Mouse (Mus musculus) MEL (cell line): ENCODE measurements at regions not wholly inside any gene's neighbourhood (a gene's known extent, or its start where the extent isn't known, plus 50 kb on each side); places are given as distances from the start of the nearest gene placed in this dataset.

Experiments used
- DNase-seq: peaks from one replicate; pipeline ENCODE4 v3.0.0; 2011; ENCODE audit warnings: low read depth, low spot score
- H3K27ac ChIP-seq: 2 replicates; pipeline ENCODE4 v1.5.1; 2012; ENCODE audit warnings: low read depth, mild to moderate bottlenecking, control low read depth, low read length, moderate library complexity; ENCODE audit not compliant: control insufficient read depth
- H3K27me3 ChIP-seq, 2 experiments: fragments of 150-350 bp in 1 of 2; sonication (generic) in 1 of 2; 2 replicates each; pipeline ENCODE4 v1.6.1; 2012; ENCODE audit warnings: low read length in 2 of 2, mild to moderate bottlenecking in 2 of 2, improper control_type of control experiment in 1 of 2, moderate library complexity in 1 of 2; ENCODE audit not compliant: insufficient read depth in 2 of 2, control insufficient read depth in 1 of 2
- H3K36me3 ChIP-seq, 2 experiments: 2 replicates each; pipeline ENCODE4 v1.6.1; 2012 to 2014; ENCODE audit warnings: low read length in 2 of 2, improper control_type of control experiment in 1 of 2, inconsistent platforms in 1 of 2, mild to moderate bottlenecking in 1 of 2; ENCODE audit not compliant: insufficient read depth in 2 of 2, control insufficient read depth in 1 of 2
- H3K4me1 ChIP-seq, 2 experiments: fragments of 150-350 bp in 1 of 2; sonication (generic) in 1 of 2; 2 replicates each; pipeline ENCODE4 v1.6.1; 2012; ENCODE audit warnings: low read length in 2 of 2, improper control_type of control experiment in 1 of 2, mild to moderate bottlenecking in 1 of 2; ENCODE audit not compliant: insufficient read depth in 2 of 2, control insufficient read depth in 1 of 2
- H3K4me3 ChIP-seq, 2 experiments: fragments of 150-350 bp in 1 of 2; sonication (generic) in 1 of 2; 2 replicates each; pipeline ENCODE4 v1.5.1; 2012; ENCODE audit warnings: low read depth in 2 of 2, low read length in 2 of 2, mild to moderate bottlenecking in 2 of 2, moderate library complexity in 2 of 2, control low read depth in 1 of 2, improper control_type of control experiment in 1 of 2; ENCODE audit not compliant: control insufficient read depth in 1 of 2, insufficient read depth in 1 of 2
- H3K79me2 ChIP-seq: 2 replicates; pipeline ENCODE4 v1.6.1; 2012; ENCODE audit warnings: mild to moderate bottlenecking, low read length, moderate library complexity; ENCODE audit not compliant: control insufficient read depth, poor library complexity, insufficient read depth
- H3K9ac ChIP-seq: 2 replicates; pipeline ENCODE4 v1.6.1; 2012; ENCODE audit warnings: low read depth, mild to moderate bottlenecking, control low read depth, low read length, moderate library complexity; ENCODE audit not compliant: control insufficient read depth, poor library complexity, severe bottlenecking
- H3K9me3 ChIP-seq: fragments of 150-350 bp; sonication (generic); replicated peaks from 2 replicates; pipeline ENCODE4 v1.6.1; 2012; ENCODE audit warnings: mild to moderate bottlenecking, low read length, improper control_type of control experiment, moderate library complexity; ENCODE audit not compliant: insufficient read depth
- CHD2 ChIP-seq: IDR thresholded peaks from 2 replicates; pipeline ENCODE4 v1.6.1; 2011; ENCODE audit warnings: low read length, improper control_type of control experiment
- CTCF ChIP-seq, 3 experiments: IDR thresholded peaks in 2 of 3; conservative IDR thresholded peaks in 1 of 3; 2 replicates each; pipeline ENCODE4 v1.5.1; 2011 to 2012; ENCODE audit warnings: low read length in 3 of 3, low read depth in 2 of 3, mild to moderate bottlenecking in 2 of 3, improper control_type of control experiment in 1 of 3, inconsistent platforms in 1 of 3, mixed read lengths in 1 of 3, moderate library complexity in 1 of 3; ENCODE audit not compliant: control insufficient read depth in 1 of 3, insufficient read depth in 1 of 3, poor library complexity in 1 of 3, severe bottlenecking in 1 of 3
- E2F4 ChIP-seq: IDR thresholded peaks from 2 replicates; pipeline ENCODE4 v1.6.1; 2011; ENCODE audit warnings: low read depth, low read length, improper control_type of control experiment, borderline replicate concordance
- ELF1 ChIP-seq: IDR thresholded peaks from 2 replicates; pipeline ENCODE4 v1.6.1; 2014; ENCODE audit warnings: low read depth, mild to moderate bottlenecking, inconsistent platforms, low read length, improper control_type of control experiment, moderate library complexity
- EP300 ChIP-seq, 2 experiments: IDR thresholded peaks; 2 replicates each; pipeline ENCODE4 v1.6.1; 2011; ENCODE audit warnings: improper control_type of control experiment in 2 of 2, low read length in 2 of 2, low read depth in 1 of 2, mild to moderate bottlenecking in 1 of 2
- ETS1 ChIP-seq: IDR thresholded peaks from 2 replicates; pipeline ENCODE4 v1.6.1; 2012; ENCODE audit warnings: low read depth, mild to moderate bottlenecking, inconsistent platforms, low read length, improper control_type of control experiment, moderate library complexity
- GABPA ChIP-seq: IDR thresholded peaks from 2 replicates; pipeline ENCODE4 v1.6.1; 2012; ENCODE audit warnings: low read depth, mild to moderate bottlenecking, inconsistent platforms, low read length, improper control_type of control experiment, moderate library complexity
- GATA1 ChIP-seq: IDR thresholded peaks from 2 replicates; pipeline ENCODE4 v1.6.1; 2011; ENCODE audit warnings: low read depth, low read length, improper control_type of control experiment
- JUND ChIP-seq: IDR thresholded peaks from 2 replicates; pipeline ENCODE4 v1.6.1; 2011; ENCODE audit warnings: low read depth, mild to moderate bottlenecking, improper control_type of control experiment, low read length
- MAX ChIP-seq: IDR thresholded peaks from 2 replicates; pipeline ENCODE4 v1.6.1; 2011; ENCODE audit warnings: low read length, improper control_type of control experiment
- MAZ ChIP-seq: IDR thresholded peaks from 2 replicates; pipeline ENCODE4 v1.6.1; 2012; ENCODE audit warnings: low read depth, mild to moderate bottlenecking, inconsistent platforms, low read length, improper control_type of control experiment
- MEF2A ChIP-seq: IDR thresholded peaks from 2 replicates; pipeline ENCODE4 v1.6.1; 2014; ENCODE audit warnings: low read depth, mild to moderate bottlenecking, inconsistent platforms, low read length, improper control_type of control experiment; ENCODE audit not compliant: poor library complexity, insufficient replicate concordance, severe bottlenecking; ENCODE audit errors: extremely low read depth
- MXI1 ChIP-seq: IDR thresholded peaks from 2 replicates; pipeline ENCODE4 v1.6.1; 2011; ENCODE audit warnings: mild to moderate bottlenecking, low read depth, low read length, improper control_type of control experiment
- MYC ChIP-seq: IDR thresholded peaks from 2 replicates; pipeline ENCODE4 v1.6.1; 2011; ENCODE audit warnings: low read depth, mild to moderate bottlenecking, low read length, improper control_type of control experiment, moderate library complexity
- NELFE ChIP-seq: IDR thresholded peaks from 2 replicates; pipeline ENCODE4 v1.6.1; 2011; ENCODE audit warnings: low read depth, low read length, improper control_type of control experiment
- NRF1 ChIP-seq: IDR thresholded peaks from 2 replicates; pipeline ENCODE4 v1.6.1; 2014; ENCODE audit warnings: low read depth, mild to moderate bottlenecking, inconsistent platforms, low read length, improper control_type of control experiment, moderate library complexity; ENCODE audit not compliant: poor library complexity, insufficient read depth, severe bottlenecking
- RCOR1 ChIP-seq: IDR thresholded peaks from 2 replicates; pipeline ENCODE4 v1.6.1; 2012; ENCODE audit warnings: low read depth, mild to moderate bottlenecking, inconsistent platforms, low read length, improper control_type of control experiment
- SIN3A ChIP-seq: IDR thresholded peaks from 2 replicates; pipeline ENCODE4 v1.6.1; 2012; ENCODE audit warnings: low read length, improper control_type of control experiment, inconsistent platforms
- SMC3 ChIP-seq: IDR thresholded peaks from 2 replicates; pipeline ENCODE4 v1.6.1; 2011; ENCODE audit warnings: low read depth, low read length, improper control_type of control experiment
- TAL1 ChIP-seq: IDR thresholded peaks from 2 replicates; pipeline ENCODE4 v1.6.1; 2012; ENCODE audit warnings: mild to moderate bottlenecking, inconsistent platforms, low read length, moderate library complexity, mixed read lengths
- TCF12 ChIP-seq: IDR thresholded peaks from 2 replicates; pipeline ENCODE4 v1.6.1; 2014; ENCODE audit warnings: low read depth, mild to moderate bottlenecking, inconsistent platforms, low read length, improper control_type of control experiment, moderate library complexity
- USF1 ChIP-seq: IDR thresholded peaks from 2 replicates; pipeline ENCODE4 v1.6.1; 2014; ENCODE audit warnings: low read depth, mild to moderate bottlenecking, inconsistent platforms, low read length, improper control_type of control experiment, moderate library complexity
- ZC3H11A ChIP-seq: IDR thresholded peaks from 2 replicates; pipeline ENCODE4 v1.6.1; 2012; ENCODE audit warnings: low read depth, mild to moderate bottlenecking, inconsistent platforms, low read length, improper control_type of control experiment

DNA sequence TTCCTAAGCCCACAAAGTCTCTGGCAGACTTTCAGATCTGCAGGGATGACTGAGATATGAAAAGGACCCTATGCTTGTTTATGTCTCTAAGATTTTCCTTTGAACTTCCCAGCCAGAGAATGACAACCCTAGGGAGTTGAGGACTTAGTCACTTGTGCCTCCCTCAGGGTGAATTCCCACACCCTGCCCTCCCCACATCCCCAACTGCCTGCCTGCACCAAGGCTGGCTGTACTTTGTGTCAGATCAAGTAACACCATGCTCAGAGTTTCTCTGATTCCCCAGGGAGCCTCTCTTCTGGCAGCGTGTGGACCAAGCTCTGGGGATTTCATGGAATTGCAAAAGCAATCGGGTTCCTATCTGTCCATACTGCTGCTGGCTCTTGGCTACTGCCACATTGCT lies 659.9 kb downstream of the Ets1 start:
- Histone ChIP-seq H3K9me3 (no peaks in the 10 kb centered on the region), H3K79me2 (no peaks in the 10 kb centered on the region), H3K27ac (no peak overlapping the region), H3K27me3 (no peaks in the 10 kb centered on the region), H3K9ac (no peak overlapping the region), H3K36me3 (no peaks in the 10 kb centered on the region), H3K4me3 (no peak overlapping the region), H3K4me1 (no peaks in the 10 kb centered on the region)
- no peak for DNase-seq
- no peak for TF ChIP-seq MAZ
- no peak for TF ChIP-seq MYC
- TF ChIP-seq GABPA = no peak
- TF ChIP-seq E2F4 = no peak
- TF ChIP-seq MEF2A = no peak
- no peak for TF ChIP-seq RCOR1
- no peak for TF ChIP-seq SMC3
- no peak for TF ChIP-seq USF1
- TF ChIP-seq NELFE = no peak
- no peak for TF ChIP-seq MXI1
- TF ChIP-seq CHD2 = no peak
- no peak for TF ChIP-seq ELF1

DNA sequence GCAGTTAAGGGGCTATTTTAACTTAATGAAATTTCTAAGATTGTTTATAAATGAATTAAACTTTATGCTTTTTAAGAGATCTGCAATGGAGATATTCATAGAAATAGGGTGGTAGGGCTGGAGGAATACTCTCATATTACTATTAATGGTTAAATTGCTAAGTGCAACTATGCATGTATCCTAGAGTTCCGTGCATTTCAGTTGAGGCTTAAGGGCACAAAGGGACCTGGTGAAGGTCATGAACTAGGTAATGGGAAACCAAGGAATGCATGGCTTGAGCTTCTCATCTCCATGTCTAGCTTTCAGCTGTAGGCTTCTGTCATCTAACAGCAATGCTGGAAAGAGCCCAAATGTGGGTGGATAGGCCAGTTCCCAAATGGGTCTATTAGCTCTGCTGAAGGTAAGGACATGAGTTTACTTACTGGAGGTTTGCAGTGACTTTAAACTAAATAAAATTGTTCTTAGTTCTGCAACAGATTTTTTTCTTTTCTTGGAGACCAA lies 683.6 kb downstream of the Ets1 start:
- Histone ChIP-seq H3K27ac (no peak overlapping the region), H3K36me3 (no peaks in the 10 kb centered on the region), H3K79me2 (no peaks in the 10 kb centered on the region), H3K9ac (no peak overlapping the region), H3K4me3 (no peak overlapping the region), H3K27me3 (no peaks in the 10 kb centered on the region), H3K9me3 (no peaks in the 10 kb centered on the region), H3K4me1 (no peaks in the 10 kb centered on the region)
- TF ChIP-seq NELFE (no peak), JUND (no peak), ETS1 (no peak), ELF1 (no peak), RCOR1 (no peak), NRF1 (no peak), CTCF (IDR thresholded peaks at IDR 0.05 in 2 of 3, conservative IDR thresholded peaks at IDR 0.05 in 1 of 3; ENCODE audit: control insufficient read depth in 1 of 3, insufficient read depth in 1 of 3, low read depth in 2 of 3, low read length in 3 of 3, poor library complexity in 1 of 3, severe bottlenecking in 1 of 3) (no peak), ZC3H11A (no peak), GATA1 (no peak), TAL1 (no peak), EP300 (IDR thresholded peaks at IDR 0.05; ENCODE audit: low read depth in 1 of 2, low read length in 2 of 2) (no peak), MAX (no peak), TCF12 (no peak), SIN3A (no peak)
- no peak for DNase-seq
